Mouse (Mus musculus): ENCODE results near the gene Gm4836. TPM values are rescaled to one million over a fixed set of nuclear protein-coding genes. Genes with fewer than 3 reads are reported as not detected.
"Not testable (repeated sequence)": the region's sequence is repeated elsewhere in the genome, so short reads cannot be mapped to it uniquely, and the experiment has no call there.

Gm4836 gene
- not detected for total RNA-seq (2021)

DNA sequence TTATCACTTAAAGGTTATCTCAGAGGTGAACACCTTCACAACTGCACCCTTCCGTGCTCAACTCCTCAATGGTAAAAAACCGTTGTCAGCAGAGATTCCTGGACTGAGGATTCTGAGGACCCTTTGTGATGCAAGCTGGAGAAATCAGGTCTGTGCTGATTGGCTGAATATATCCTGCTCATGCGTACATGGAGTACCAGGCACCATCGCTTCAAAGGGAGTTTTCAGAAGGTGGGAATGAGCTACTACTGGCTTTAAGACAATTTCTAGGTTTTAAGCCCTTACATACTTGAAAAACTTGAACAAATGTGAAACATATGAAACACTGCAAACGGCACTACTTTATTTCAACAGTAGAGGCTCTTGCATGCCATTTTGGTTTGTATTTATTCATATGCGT is at the start of gene Gm4836:
TSS of gene Gm4836 (minus strand) at position 101 of the 400 bp plus-strand sequence.
- DNase-seq (ENCODE audit: extremely low spot score in 1 of 2, low spot score in 1 of 2), result not testable (repeated sequence)

Data from layer of hippocampus, postnatal 25 days (tissue).